Mouse (Mus musculus): ENCODE measurements around the gene 6720489N17Rik.
"Not testable (repeated sequence)": the region's sequence is repeated elsewhere in the genome, so short reads cannot be mapped to it uniquely, and the experiment has no call there.

- TF ChIP-seq CTCF (IDR thresholded peaks at IDR 0.05; ENCODE audit: low read depth, low read length); POLR2A (IDR thresholded peaks at IDR 0.05; ENCODE audit: insufficient read depth, low read length): not testable (repeated sequence)
These were observed 6.5 kb downstream of the 6720489N17Rik start for GRCm38 (mm10) chr13:62617449-62617848.

All from ES-Bruce4 (cell line).